Mouse (Mus musculus) urinary bladder, postnatal 10 days (tissue): Measurements from ENCODE around the gene Synpo2.
"Not testable (repeated sequence)": the region's sequence is repeated elsewhere in the genome, so short reads cannot be mapped to it uniquely, and the experiment has no call there.

Experiments
- DNase-seq: peaks from one replicate; pipeline ENCODE4 v3.0.0; 2022; ENCODE audit warnings: low spot score

Synpo2 gene

GRCm38 (mm10) chr3:123131151-123131756, 104.7 kb downstream of the Synpo2 start:
- DNase-seq = no peak

GRCm38 (mm10) chr3:123130314-123131150, 105.4 kb downstream of the Synpo2 start:
- no peak for DNase-seq

DNA sequence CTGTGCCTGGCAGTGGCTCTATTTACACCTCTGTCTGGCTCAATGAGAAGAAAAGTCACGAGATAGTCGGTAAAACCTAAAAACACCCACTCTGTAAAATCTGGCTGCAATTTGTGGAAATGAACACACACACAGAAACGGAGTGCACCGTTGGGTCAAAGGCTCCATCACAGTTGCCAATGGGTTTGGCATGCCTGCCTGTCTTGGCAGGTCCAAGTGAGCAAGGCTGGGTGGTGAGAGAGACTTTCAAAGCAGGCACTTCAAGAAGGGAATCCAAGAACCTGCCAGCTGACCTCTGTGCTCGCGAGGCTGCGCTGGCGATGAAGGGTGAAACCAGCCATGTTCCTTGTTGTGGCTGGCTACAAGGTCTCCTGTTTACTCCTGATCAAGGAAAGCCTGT, 107.2 kb downstream of the Synpo2 start:
- DNase-seq = no peak

GRCm38 (mm10) chr3:123128091-123128490, 107.9 kb downstream of the Synpo2 start:
- no peak for DNase-seq

GRCm38 (mm10) chr3:123126741-123127140, 109.2 kb downstream of the Synpo2 start:
- DNase-seq = not testable (repeated sequence)

DNA sequence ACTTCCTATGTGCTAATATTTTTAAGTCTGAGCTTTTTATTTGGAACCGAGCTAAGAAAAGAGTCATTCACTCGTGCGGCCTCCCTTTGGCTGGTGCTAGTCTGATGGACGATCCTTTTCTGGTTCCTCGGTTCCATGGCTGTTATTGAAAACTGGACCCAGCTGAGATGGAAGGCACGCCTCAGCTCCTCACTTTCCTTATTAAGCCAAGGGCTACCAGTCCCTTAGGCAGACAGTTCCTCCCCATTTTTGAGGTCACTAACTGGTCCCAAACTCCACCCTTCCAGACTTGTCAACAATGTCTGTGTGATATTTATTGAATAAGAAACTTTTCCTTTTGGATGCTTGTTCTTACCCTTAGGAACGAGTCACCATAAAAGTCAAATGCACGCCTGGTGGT, 112.1 kb downstream of the Synpo2 start:
- DNase-seq = no peak

- no peak for DNase-seq
Measured at GRCm38 (mm10) chr3:123122151-123123030, 113.6 kb downstream of the Synpo2 start.

- DNase-seq = no peak
Measured at GRCm38 (mm10) chr3:123116903-123117302, 119.0 kb downstream of the Synpo2 start.

DNA sequence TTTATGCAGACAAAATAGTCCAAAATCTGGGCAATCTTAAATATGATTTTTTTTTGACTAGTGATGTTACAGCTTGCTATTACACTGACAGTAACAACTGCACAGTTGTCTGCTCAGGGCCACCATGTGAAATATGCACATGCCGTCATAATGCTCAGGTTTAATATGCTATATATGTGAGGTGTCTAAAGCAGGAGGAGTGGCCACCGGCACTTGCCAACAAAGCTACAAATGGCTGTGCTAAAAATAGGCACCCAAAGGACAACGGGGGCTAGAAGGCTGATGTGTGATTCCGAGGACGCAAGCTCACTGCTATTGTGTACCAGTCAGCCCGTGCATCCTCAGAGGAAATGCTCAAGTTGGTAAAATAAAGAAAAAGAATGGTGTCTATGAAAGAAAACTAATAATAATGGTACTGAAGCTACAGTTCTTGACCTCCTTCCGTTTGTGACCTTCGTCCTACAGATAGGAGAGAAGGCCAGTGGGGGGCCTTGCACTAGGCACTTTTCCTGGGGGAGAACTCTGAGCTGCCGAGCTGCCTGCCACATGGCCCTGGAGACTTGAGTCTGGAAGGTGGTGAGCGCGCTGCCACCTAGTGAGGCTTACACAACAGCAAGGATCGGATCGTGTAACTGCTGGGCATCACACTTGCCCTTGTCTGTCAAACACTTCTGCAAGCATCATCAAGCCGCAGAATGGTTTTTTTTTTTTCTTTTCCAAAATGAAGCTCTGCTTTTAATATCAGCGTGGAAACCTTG, 120.0 kb downstream of the Synpo2 start:
- DNase-seq = no peak

- no peak for DNase-seq
Measured at GRCm38 (mm10) chr3:123114001-123114635, 121.8 kb downstream of the Synpo2 start.

DNA sequence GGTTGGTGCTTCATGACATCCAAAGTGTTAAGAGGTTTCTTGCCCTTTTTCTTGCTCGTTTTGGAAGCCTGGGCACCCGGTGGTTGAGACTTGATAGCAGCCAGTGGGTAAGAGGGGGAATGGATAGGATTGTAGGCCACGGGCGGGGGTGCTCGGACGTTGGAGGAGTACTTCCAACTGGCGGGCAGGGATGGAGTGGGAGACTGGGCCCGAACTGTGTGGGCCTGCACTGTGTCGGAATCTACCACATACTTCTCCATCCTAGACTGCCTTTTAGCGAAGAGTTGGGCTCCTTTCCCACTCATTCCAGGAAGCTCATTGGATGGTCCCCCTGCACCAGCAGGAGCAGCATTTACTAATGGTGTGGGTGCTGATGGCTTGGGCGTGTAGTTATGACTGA, 123.2 kb downstream of the Synpo2 start:
- DNase-seq = no peak

- DNase-seq = no peak
Measured at GRCm38 (mm10) chr3:123111071-123111711, 124.8 kb downstream of the Synpo2 start.

GRCm38 (mm10) chr3:123107830-123108549, 128.0 kb downstream of the Synpo2 start:
- DNase-seq = no peak

DNA sequence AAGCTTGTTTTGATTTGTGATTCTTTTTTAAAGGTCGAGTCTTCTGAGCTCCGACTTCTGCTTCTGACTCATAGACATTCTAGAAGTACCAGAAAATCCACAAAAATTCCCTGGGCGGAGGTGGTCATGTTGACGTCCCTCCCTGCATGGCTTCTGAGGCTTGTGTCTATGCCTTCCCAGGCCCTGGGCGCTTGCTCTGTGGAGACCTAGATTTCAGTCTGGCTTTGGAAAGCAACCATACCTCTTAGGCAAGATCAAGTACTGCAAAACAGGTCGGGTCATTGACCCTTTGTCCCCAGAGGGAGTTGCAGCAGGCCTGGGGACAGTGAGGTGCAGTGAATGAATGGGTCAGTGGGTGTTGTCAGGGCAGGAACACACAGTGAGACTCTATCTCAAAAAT, 131.6 kb downstream of the Synpo2 start:
- no peak for DNase-seq

DNA sequence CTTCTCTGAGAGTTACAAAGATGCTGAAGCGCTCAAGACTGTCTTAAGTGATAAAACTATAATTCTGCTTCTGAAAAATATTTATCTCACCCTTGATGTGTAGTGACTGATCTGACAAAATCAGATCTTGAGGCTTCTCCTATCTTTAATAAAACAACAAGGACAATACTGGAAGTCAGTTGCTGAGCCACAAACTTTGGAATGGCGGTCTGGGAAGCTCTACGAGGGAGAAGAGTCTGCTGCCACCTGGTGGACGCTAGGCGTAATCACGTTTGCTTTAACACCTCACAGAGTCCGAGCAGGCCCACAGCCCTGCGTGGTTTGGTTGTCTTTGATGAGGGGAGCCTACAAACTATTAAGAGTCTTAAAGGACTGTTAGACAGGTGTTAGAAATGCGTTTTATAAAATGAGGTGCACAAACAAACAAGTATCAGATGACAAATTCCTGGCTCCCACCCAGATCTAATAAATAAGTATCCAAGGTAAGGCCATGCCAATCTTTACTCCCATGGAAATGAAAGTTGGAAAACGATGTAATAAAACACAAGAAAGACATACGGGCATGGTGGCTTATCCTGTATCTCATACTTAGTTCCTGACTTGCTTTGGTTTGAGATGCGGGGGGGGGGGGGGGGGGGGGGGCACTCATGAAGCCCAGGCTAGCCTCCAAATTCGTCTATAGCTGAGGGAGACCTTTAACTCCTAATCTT, 132.6 kb downstream of the Synpo2 start:
- no peak for DNase-seq

DNA sequence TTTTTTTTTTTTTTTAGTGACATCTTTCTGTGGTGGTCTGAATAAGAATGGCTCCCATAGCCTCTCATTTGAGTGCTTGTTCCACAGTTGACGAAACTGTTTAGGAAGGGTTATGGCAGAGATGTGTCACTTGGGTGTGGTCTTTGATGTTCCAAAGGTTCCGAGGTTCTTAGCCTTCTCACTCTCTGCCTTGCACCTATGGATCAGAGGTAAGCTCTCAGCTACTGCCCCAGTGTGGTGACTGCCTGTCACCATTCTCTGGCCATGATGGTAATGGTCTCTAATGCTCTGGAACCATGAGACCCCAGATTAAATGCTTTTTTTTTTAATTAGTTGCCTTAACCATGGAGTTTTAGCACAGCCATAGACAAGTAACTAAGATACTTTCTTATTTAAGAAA, 134.2 kb downstream of the Synpo2 start:
- no peak for DNase-seq

GRCm38 (mm10) chr3:123095111-123095510, 140.8 kb downstream of the Synpo2 start:
- DNase-seq = no peak

DNA sequence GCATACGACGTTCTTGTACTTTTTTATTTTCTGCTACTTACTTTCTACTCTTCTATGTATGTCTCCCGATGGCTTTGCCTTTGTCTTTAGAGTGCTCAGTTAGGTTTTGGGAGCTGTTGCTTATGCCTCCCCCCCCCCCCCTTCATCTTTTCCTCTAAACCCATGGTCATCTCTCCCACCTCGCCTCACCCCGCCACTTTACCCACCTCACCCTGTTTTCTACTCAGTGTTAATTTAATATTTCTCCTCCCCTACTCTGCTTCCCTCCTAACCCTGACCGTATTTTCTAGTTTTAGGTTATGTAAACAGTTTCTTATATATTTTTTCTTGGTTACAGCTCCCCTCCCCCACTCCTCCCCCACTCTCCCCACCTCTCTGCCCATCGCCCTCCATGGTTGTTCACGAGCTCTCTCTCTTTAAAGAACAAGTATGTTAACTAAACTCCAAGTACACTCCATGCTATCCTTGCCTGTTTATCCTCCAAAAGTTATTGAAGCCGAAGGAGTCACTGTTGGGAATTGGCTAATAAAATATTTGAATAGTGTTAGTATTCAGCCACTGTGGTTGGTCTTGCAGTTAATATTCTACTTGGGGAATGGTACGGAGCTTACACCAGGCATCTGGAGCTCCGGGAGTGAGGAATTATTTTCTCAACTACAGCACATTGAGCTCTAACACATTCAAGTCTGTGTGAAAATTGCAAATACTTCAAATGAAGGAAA, 142.1 kb downstream of the Synpo2 start:
- DNase-seq = no peak
